Mouse (Mus musculus): ENCODE data around the gene Pccb. TPM values are rescaled to one million over a fixed set of nuclear protein-coding genes. Genes with fewer than 3 reads are reported as not detected.

Pccb gene
- total RNA-seq, 2 experiments from 2014 or later: 157 to 175 TPM

DNA sequence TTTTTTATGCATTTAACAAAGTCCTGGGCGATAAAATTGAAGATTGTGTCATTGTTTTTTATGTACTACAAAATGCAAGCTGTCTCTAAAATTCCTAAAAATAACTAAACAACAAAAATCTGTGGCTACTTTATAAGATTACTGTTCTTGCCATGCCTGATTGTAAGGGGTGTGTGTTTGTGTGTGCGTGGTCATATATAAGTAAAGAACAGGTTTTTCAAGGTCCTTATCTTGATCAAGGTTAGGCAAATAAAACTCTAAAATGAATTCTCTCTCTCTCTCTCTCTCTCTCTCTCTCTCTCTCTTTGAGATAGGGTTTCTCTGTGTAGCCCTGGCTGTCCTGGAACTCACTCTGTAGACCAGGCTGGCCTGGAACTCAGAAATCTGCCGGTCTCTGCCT lies 17.3 kb upstream of the Pccb start:
- no peak for DNase-seq (ENCODE audit: low spot score in 2 of 2)

DNA sequence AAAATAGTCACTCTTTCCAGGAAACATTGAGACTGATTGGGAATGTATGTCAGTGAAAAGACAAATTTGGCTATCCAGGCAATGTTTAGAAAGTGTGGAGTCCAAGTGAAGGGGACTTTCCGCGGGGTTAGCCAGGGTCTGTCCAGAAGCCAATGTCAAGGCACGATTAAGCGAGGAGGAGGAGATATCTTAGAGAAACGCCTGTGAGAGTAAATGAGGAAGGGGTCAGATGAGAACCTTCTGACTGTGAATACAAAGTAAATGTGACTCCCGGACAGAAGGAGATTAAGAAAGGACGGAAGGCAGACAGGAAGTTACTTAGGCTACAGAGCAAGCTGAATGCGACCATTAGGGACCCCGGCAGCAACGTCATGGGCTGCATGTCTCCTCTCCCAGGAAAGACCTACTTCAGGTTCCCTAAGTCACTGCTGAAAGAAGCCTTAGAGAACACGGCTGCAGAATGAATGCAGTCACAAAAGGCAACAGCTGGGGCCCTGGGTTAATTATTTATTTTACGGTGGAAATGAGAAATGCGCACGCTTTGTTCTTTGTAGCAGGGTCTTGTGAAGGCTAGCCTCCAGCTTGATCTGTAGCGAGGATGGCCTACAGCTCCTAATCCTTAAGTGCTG lies 11.1 kb upstream of the Pccb start:
- DNase-seq (ENCODE audit: low spot score in 2 of 2): no peak

DNA sequence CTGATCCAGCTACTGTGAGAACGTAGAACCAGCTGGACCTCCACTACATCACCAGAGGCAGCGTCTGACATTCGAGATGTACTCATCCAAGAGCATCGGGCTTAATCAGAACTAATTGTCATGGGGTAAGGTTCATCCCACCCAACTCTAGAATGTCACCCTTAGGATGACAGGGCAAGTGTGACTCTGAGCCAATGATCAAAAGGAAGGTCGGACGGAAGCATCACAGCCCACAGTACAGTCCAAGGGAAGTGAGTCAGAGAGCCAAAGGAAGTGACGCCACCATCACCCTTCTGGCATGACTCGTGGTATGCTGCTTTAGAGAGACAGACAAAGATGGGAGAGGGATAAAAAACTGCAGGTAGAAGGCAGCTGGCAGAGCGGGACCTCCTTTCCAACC lies 7.6 kb upstream of the Pccb start:
- DNase-seq (ENCODE audit: low spot score in 2 of 2): no peak

DNA sequence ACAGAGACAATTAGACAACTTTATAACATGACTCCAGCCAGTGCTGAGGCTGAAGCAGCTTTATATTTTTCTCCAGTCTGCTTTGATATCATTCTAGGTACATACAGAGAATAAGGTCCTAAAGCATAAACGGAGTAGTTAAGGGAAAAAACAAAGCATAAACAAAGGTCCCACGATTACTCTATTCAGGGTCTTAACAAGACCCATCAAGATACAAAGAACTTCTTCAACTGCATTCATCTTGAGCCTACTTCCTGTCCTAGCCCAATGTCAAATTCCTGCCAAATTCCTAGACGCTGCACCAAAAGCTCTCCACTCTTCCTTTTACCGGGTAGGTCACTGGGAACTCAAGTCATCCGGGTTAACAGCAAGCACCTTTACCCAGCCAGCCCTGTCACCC lies 6.8 kb upstream of the Pccb start:
- no peak for DNase-seq (ENCODE audit: low spot score in 2 of 2)

DNA sequence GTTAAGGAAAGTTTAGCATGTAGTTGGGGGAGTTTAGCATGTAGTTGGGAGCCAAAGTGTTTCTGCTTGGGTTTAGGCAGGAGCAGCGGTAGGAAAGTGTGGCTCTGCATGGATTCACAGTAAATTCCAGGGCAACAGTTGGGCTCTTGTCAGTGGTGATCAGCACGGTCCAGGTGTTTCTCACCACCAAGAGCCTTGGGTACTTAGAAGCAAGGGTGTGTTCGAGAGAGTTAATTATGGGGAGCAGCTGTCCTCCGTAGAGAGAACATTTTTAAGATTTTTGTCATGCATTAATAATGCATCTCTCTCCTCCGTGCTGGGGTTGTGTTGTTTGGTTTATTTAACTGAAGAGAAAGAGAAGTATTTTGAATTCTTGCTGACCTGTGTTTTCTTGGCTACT lies 3.9 kb upstream of the Pccb start:
- DNase-seq (ENCODE audit: low spot score in 2 of 2): no peak

DNA sequence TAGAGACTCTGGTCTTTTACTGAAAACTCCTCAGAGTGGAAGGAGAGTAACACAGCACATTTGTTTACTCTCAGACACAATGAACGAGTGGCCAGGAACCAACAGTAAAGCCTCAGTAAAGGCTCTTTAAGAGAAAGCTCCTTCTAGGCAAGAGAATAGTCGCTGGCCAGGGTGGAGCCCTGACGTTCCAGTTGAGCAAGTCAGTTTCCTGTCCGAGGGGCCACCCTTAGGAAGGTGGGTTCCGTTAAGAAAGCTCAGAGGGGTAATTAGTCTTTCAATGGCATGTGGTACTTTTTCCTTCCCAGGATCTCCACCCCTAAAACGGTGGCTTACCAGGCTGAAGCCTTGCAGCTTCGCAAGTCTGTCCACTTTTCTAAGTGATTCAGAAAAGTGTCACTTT lies 2.7 kb upstream of the Pccb start:
- DNase-seq (ENCODE audit: low spot score in 2 of 2): no peak

DNA sequence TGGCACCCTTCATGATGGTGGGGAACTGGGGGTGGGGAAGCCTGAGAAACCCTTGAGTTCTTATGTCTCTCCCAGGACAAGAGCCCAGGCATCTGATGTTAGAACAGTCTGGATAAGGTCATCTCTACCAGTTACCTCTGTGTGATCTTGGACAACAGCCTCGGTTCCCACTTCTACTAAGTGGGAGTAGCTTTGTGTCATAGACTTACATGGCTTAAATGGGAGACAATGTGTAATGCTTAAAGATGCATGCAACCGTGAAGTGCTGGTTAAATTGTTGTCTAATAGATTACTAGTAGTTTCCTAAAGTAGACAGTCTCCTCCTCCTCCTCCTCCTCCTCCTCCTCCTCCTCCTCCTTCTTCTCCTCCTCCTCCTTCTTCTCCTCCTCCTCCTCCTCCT lies 2.2 kb upstream of the Pccb start:
- DNase-seq (ENCODE audit: low spot score in 2 of 2): no peak

DNA sequence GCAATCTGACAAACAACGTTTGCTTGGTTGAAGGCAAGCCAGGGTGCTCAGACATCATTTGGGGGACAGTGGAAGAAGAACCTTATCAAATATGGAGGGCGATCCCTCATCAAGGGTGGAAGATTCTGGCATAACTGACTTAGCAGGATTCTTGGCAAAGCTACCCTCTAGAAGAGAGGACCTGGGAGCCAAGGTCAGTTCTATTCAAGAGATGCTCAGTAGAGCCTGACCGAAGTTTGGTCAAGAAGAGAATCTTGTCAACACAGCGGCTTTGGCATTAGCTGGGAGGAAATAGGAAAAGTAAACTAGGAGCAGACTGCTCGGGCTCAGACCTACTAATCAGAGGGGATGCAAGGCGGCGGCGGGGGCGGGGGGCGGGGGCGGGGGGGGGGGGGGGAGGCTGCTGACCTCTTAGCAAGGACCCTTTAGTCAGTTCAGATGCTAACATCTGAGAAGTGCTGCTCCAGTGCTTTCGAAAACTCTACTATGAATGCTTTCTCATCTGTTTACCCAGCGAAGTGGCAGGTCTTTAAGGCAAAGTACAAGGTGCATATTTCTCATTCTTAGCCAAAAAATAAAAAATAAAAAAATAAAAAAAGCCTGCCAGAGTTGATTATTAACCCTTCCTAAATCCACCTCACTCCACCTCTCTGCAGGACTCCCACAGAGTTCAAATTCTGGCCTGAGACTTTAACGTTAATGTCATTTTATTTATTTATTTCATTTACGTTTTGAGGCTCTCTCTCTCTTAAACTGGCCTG lies 1.3 kb upstream of the Pccb start:
- no peak for DNase-seq (ENCODE audit: low spot score in 2 of 2)

DNA sequence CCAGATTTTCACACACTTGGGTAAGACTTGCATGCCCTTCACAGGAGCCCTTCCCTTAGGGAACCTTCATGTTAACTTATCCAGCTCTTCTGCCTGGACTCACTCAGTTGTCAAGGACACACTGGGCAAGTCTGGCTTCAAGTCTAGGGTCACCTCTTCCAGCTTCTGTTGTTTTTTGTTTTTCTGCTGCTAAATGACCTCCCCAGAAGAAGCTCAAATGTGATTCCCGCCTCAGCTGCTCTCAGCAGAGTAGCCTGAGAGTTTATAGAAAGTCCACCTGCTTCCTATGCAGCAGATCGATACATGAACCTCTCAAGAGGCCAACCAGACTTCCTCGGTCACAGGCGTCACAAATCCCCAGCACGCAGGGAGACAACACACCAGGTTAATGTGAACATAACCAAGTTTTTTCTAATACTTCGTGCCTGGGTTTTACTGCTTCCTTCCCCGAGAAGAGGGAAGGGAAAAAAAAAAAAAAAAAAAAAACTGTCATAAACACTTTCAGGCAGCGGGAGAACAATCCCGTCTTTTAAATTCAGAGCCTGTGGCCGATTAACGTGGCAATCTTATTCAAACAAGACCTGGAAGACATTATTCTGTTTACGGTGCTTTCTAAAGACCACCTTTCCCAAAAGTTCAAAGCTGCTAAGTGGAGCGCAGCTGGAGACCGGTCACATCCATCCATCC lies 794 bp downstream of the Pccb start:
- DNase-seq (ENCODE audit: low spot score in 2 of 2): peak in 1 of 2 experiments; percentile 8

DNA sequence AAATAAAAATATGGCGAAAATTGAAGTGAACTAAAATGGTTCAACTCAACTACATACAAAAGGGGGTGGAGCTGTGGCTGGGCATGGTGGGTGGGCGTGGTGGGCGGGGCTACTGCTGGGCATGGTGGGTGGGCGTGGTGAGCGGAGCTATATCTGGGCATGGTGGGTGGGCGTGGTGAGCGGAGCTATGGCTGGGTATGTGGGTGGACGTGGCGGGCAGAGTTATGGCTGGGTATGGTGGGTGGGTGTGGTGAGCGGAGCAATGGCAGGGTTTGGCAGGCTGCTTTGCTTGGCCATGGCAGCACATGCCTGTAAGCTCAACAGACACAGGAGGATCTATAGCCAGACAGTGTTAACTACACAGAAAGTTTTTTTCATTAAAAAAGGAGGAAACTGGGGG lies 15.9 kb downstream of the Pccb start:
- DNase-seq (ENCODE audit: low spot score in 2 of 2): no peak

DNA sequence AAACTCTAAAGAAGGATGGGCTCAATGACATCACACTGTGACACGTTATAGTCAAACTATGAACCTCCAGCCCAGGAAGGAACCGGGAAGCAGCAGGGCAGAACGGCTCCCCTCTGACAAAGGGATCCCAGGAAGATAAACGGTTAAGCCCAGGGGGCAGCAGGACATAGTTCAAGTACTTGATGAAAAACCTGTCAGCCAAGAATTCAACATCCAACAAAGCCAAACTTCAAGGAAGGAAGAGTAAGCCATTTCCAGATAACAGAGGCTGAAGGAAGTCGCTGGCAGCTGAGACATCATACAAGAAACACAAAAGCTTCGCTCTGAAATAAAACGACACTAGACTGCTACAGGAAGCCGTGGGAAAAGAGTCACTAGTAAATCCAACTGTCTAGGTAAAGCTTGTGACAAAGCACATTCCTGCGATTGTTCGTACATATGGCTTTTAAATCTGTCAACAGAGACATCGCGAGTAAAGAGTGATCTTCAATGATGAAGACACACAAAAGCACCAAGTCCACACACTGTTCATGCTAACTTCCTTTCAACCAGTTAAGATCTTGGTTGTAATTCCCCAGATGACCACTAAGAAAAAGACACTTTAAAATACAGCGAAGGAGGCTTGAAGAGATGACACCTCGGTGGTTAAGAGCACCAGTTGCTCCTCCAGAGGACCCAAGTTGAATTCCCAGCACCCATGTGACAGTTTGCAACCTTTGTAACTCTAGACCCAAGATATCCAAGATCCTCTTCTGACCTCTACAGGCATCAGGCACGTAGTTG lies 16.8 kb downstream of the Pccb start:
- no peak for DNase-seq (ENCODE audit: low spot score in 2 of 2)

DNA sequence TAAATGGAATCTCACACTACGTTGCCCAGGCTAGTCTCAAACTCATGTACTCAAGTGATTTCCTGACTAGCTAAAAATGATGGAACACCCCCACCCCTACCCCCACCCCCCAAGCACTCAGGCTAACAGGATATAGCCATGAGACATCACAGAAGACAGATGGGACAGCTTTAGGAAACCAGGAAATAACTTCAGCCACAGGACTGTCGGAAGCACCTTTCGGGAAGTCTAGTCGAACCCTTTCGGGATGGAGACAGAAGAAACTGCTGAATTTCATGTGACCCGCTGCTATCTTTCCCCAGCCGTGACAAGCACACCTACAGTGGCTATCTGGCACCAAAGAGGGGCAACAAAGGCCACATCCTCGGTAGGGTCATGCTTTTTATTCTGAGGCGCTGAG lies 19.4 kb downstream of the Pccb start:
- DNase-seq (ENCODE audit: low spot score in 2 of 2): no peak

DNA sequence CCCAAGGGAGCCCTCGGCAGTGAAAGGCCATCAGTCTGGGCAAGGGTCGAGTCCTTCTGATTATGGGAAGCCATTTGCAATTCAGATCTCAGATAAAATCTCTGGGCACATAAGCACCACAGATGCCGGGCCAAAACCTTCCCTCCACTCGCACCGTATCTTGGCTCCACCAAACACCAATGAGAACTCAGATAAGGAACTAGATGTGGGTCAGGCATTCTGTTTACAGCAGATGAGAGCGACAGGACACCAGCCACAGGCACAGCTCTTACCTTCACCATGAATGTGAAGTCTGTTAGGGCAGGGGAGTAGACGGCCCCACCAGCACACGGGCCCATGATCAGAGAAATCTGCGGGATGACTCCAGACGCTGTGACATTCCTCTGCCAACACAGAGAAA lies 22.3 kb downstream of the Pccb start:
- no peak for DNase-seq (ENCODE audit: low spot score in 2 of 2)

DNA sequence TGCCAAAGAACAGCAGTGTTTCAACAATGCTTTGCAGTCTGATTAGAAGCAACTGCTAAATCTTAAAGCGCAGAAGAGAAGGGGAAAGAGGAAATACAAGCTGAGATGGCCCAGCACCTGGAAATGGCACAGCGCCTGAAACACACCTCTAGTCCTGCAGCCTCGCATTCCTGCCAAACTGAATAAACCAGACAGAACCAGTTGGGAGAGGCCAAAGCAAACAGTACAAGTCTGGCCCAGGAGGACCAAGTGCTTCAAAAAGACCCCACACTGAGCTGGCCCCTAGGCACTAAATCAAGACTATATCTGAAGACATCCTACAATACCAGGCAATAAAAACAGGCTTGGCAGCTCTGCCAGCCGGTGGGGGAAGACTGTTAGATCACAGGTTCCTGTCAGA lies 28.8 kb downstream of the Pccb start:
- no peak for DNase-seq (ENCODE audit: low spot score in 2 of 2)

DNA sequence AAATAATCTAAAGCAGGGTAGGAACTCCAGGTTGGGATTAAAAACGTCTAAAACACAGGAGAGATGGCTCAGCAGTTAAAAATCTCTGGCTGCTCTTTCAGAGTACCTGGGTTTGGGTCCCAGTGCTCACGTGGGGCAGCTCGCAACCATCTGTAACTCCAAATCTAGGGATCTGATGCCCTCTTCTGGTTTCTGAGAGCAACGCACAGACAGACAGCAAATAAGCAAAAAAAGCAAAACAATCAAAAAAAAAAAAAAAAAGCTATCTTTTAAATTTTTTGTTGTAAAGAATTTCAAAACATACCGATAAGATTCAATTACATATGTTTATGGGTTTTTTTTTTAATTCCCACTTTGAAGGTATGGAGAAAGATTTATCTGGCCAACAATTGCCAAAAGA lies 31.4 kb downstream of the Pccb start:
- DNase-seq (ENCODE audit: low spot score in 2 of 2): no peak

DNA sequence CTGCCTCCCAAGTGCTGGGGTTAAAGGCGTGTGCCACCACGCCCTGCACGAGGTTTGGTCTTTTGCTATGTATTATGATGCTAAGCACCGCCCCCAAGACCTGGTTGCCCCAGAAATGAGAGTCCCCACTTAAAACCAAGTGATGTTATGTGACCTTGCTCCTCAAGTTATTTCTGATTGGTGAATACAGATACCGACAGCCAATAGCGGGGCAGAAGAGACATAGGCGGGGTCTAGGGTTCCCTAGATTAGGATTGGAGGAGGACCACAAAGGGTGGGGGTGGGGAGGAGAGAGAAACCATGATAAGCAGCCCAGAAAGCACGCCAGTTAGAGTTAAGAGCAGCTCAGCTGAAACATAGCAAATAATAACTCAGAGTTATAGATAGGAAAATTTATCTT lies 31.9 kb downstream of the Pccb start:
- DNase-seq (ENCODE audit: low spot score in 2 of 2): no peak

DNA sequence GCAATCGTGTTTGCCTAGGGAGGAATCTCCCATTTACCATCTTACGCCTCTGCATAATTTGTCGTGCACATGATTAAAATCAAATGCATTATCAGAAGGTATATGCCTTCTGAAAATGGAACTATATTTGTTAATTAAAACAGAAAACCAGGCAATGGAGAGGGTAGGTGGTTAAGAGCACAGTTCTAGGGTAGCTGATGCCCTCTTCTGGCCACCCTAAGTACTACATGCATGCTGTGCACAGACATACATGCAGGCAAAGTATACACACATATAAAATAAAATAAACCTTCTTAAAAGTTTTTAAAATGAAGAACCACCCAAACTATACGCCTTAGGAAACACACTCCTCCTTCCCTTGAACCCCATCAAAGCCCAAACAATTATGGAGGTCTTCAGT lies 32.6 kb downstream of the Pccb start:
- no peak for DNase-seq (ENCODE audit: low spot score in 2 of 2)

DNA sequence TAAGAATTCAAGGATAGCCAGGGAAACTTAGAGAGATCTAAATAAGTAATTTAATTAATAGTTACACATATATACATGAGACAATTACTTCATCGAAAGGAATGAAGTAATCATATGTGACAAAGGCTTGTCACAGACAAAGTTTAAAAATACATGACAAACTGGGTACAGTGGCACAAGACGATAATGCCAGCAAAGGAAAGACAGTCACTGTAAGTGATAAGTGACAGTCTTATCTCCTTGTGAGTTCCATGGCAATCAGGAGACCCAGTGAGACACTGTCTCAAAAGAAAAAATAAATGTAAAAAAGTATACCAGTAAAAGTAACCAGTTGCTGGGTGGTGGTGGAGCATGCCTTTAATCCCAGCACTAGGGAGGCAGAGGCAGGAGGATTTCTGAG lies 37.6 kb downstream of the Pccb start:
- no peak for DNase-seq (ENCODE audit: low spot score in 2 of 2)

DNA sequence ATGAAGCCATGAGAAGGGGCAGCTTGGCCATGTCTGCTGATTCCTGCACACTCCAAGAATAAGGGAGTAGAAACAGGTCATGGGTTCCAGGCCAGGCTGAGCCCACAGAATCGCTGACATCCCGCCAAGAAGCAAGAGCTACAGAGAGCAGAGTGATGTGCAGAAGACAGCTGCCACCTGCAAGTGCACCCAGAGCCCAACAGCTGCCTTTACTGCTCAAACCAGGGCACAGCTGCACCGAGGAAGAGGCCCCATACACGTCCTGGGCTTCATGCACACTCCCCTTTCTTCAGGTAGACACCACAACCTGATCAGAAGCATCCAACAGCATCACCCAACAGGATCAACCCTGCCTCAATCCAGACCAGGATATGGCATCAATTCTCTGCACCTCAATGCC lies 40.8 kb downstream of the Pccb start:
- DNase-seq (ENCODE audit: low spot score in 2 of 2): no peak

DNA sequence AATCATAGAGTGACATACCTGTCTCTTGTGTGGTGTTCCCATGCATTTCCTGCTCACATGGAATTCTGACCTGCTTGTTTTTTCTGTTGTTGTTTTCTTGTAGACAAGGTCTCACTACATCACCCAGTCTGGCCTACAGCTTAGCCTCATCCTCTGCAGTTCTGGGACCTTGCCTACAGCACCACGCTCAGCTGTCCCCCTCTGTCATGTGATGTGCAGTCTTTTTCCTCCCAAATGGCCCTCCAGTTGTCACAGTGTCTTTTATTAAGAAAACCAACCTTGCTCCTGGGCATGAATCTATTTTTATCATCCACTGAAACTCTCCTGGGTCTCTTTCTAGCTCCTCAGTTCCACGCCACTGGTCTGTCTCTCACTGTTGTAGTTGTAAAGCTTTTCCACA lies 42.5 kb downstream of the Pccb start:
- DNase-seq (ENCODE audit: low spot score in 2 of 2): no peak

DNA sequence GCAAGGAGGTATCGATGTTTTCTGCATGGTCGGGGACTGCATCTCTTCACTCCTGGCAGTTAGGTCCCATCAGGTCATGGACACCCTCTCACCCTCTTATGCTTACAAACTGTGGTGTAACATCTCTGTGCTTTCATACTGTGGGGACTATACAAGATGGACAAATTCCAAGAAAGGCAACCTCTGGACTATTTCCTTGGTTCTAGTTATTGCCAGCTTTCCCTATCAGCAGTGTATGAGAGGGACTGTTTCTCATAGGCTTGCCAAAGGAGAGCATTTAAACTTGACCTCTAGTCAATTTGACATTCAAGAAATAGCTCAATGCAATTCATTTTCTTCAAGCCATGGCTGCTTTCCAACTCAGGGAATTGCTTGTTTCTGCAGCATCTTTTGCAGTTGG lies 43.4 kb downstream of the Pccb start:
- no peak for DNase-seq (ENCODE audit: low spot score in 2 of 2)

DNA sequence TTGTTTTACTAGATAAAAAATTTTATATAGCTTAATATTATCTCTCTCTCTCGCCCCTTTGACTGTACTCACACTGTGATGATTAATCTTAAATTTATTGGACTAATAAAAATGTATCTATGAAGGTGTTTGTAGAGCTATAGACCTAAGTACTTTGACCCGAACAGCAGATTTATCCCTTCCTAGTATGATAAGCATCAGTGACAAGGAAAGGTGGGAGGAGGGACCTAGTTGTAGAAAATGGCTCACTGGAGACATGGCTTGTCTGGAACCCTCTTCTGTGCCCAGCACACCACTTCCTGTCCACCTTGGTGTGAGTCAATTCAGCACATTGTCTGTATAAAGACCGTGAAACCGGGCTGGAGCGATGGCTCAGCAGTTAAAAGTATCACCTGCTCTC lies 44.1 kb downstream of the Pccb start:
- DNase-seq (ENCODE audit: low spot score in 2 of 2): no peak
